Mouse (Mus musculus) liver, embryonic 14.5 days (tissue): ENCODE measurements around the gene Pawr. TPM values are rescaled to one million over a fixed set of nuclear protein-coding genes. Genes with fewer than 3 reads are reported as not detected.

Experiments used
- ATAC-seq: fragments of 200-750 bp; cut with Nextera tagmentation; 2 replicates; pipeline ENCODE4 v1.8.0; 2017; ENCODE audit warnings: moderate number of reproducible peaks, mild to moderate bottlenecking, moderate library complexity; ENCODE audit not compliant: insufficient read depth
- DNase-seq, 3 experiments: peaks; one replicate each; pipeline ENCODE4 v3.0.0-alpha.2; 2012 to 2013; ENCODE audit warnings: low read depth in 3 of 3, low spot score in 3 of 3
- H3K27ac ChIP-seq: fragments of 300-500 bp; sonication (generic); 2 replicates; pipeline ENCODE4 v1.5.1; 2014; ENCODE audit warnings: moderate library complexity, mild to moderate bottlenecking, control low read depth, inconsistent platforms
- H3K27me3 ChIP-seq: fragments of 300-500 bp; sonication (generic); 2 replicates; pipeline ENCODE4 v1.6.1; 2014; ENCODE audit warnings: mild to moderate bottlenecking, low read length, moderate library complexity; ENCODE audit not compliant: control insufficient read depth, insufficient read depth
- H3K36me3 ChIP-seq: fragments of 300-500 bp; sonication (generic); replicated peaks from 2 replicates; pipeline ENCODE4 v1.6.1; 2014; ENCODE audit warnings: low read depth; ENCODE audit not compliant: control insufficient read depth, insufficient read depth
- H3K4me1 ChIP-seq, 2 experiments: fragments of 200-500 bp in 1 of 2; fragments of 300-500 bp in 1 of 2; sonication (generic) in 1 of 2; replicated peaks; 2 replicates each; pipeline ENCODE4 v1.6.1; 2012 to 2014; ENCODE audit warnings: antibody characterized with exemption in 1 of 2, inconsistent platforms in 1 of 2, low read length in 1 of 2; ENCODE audit not compliant: control insufficient read depth in 2 of 2, insufficient read depth in 2 of 2
- H3K4me2 ChIP-seq: fragments of 300-500 bp; sonication (generic); 2 replicates; pipeline ENCODE4 v1.6.1; 2014; ENCODE audit warnings: low read depth, mild to moderate bottlenecking, control low read depth, moderate library complexity
- H3K4me3 ChIP-seq, 2 experiments: fragments of 200-500 bp in 1 of 2; fragments of 300-500 bp in 1 of 2; sonication (generic) in 1 of 2; 2 replicates each; pipeline ENCODE4 v1.5.1; 2012 to 2014; ENCODE audit warnings: low read depth in 2 of 2, low read length in 2 of 2, mild to moderate bottlenecking in 2 of 2, control low read depth in 1 of 2, inconsistent platforms in 1 of 2, moderate library complexity in 1 of 2; ENCODE audit not compliant: insufficient read depth in 1 of 2
- H3K9ac ChIP-seq: fragments of 300-500 bp; sonication (generic); replicated peaks from 2 replicates; pipeline ENCODE4 v1.6.1; 2014; ENCODE audit warnings: mild to moderate bottlenecking, control low read depth, moderate library complexity
- H3K9me3 ChIP-seq: fragments of 300-500 bp; sonication (generic); 2 replicates; pipeline ENCODE4 v1.6.1; 2016; ENCODE audit warnings: low read length, mixed read lengths; ENCODE audit not compliant: control insufficient read depth
- CTCF ChIP-seq: IDR thresholded peaks from 2 replicates; pipeline ENCODE4 v1.5.1; 2016; ENCODE audit warnings: antibody characterized with exemption, low read depth, control low read depth
- EP300 ChIP-seq: IDR thresholded peaks from 2 replicates; pipeline ENCODE4 v1.6.1; 2016; ENCODE audit warnings: antibody characterized with exemption, low read depth
- WGBS: fragments of 180-500 bp; shearing (Covaris S2); extraction: QIAGEN DNeasy Blood & Tissue Kit; methylation state at CpG from one replicate; pipeline ENCODE4 v1.1.7; 2014; ENCODE audit not compliant: insufficient replicate concordance; 5-methylcytosine and 5-hydroxymethylcytosine counted together
- polyA plus RNA-seq, 2 experiments: library from polyadenylated mRNA; depleted of rRNA in 1 of 2; stranded (reverse) in 1 of 2; unstranded in 1 of 2; fragments of >200 nt; fragmentation: Nextera tagmentation in 1 of 2; extraction: Ambion mirVana in 1 of 2; gene quantifications; 2 replicates each; pipeline versions ENCODE4 v1.2.1 to v1.2.3; 2012 to 2014

Gene Pawr
- polyA plus RNA-seq, 2 experiments = 3.7 to 4.4 TPM

- Histone ChIP-seq H3K36me3 (no peaks in the 10 kb centered on the region), H3K4me3 (peak overlapping the region; percentile 42 to 69), H3K9ac (peak overlapping the region; percentile 40), H3K4me2 (peak overlapping the region; percentile 67), H3K4me1 (peaks cover 3 to 19% of the 10 kb centered on the region in 2 experiments; a peak in 3 of 4 replicates), H3K9me3 (no peaks in the 10 kb centered on the region), H3K27ac (no peak overlapping the region), H3K27me3 (no peaks in the 10 kb centered on the region)
- ATAC-seq (peak; percentile 58), DNase-seq (peak; percentile 34 to 45 (median 37))
- TF ChIP-seq CTCF = peak; percentile 66
- no peak for TF ChIP-seq EP300
- 10% methylated on average over 24 of the region's 24 CpGs for WGBS
Measured at GRCm38 (mm10) chr10:108446041-108446931, 114.4 kb downstream of the Pawr start.

- Histone ChIP-seq H3K4me1 (peaks cover 3 to 19% of the 10 kb centered on the region in 2 experiments; a peak in 3 of 4 replicates), H3K4me2 (peak overlapping the region; percentile 67), H3K36me3 (no peaks in the 10 kb centered on the region), H3K27me3 (no peaks in the 10 kb centered on the region), H3K9me3 (no peaks in the 10 kb centered on the region), H3K27ac (no peak overlapping the region), H3K4me3 (no peak overlapping the region), H3K9ac (no peak overlapping the region)
- WGBS = 22% methylated on average over 10 of the region's 10 CpGs
- TF ChIP-seq EP300 (no peak), CTCF (no peak)
- DNase-seq (no peak), ATAC-seq (peak; percentile 29; the same call in 1 of the 2 replicates)
Measured at GRCm38 (mm10) chr10:108447211-108447610, 115.3 kb downstream of the Pawr start.

DNA sequence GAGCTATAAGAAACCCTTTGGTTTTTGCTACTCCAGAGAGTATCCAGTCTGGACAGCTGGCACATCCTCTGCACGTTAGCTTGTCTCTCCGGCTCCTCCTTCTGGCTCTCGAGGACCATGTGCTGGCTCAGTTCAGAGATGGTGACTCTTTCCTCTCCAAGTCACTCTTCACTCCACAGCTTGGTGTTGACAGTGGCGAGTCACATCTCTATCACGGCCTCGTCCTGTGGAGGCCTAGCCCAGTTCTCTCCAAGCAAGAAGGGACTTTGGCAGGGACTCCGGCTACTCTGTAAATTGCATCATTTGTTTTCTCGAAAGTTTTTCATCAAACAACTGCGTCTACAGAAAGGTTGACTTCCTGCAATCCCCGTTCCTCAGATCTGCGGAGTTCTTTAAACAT is 116.5 kb downstream of the Pawr start:
- Histone ChIP-seq H3K4me2 (no peak overlapping the region), H3K4me1 (peaks cover 3 to 19% of the 10 kb centered on the region in 2 experiments; a peak in 3 of 4 replicates), H3K27me3 (no peaks in the 10 kb centered on the region), H3K27ac (no peak overlapping the region), H3K4me3 (no peak overlapping the region), H3K9me3 (no peaks in the 10 kb centered on the region), H3K9ac (no peak overlapping the region), H3K36me3 (no peaks in the 10 kb centered on the region)
- 75% methylated on average over 11 of the region's 11 CpGs for whole genome bisulfite sequencing
- TF ChIP-seq CTCF (no peak), EP300 (no peak)
- ATAC-seq (no peak), DNase-seq (no peak)

DNA sequence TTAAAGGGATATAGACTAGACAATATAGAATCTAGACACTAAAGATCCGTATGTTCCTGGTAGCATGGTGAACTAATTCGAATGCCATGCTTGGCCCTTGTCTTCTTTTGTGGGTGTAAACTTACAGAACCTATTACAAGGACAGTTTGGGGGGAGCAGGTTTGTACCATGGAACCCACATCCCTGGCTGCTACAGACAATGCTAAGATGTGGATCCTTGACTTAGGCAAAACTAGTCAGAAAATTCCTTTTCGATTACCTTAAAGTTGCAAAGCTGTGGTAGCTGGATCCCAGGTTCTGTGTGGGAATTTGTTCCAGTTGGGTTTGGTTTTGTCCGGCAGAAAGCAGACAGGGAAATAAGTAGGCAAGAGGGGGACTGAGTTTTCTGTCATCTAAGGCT is 118.5 kb downstream of the Pawr start:
- DNase-seq (no peak), ATAC-seq (no peak)
- H3K27me3 ChIP-seq = no peaks in the 10 kb centered on the region
- H3K4me3 ChIP-seq = no peak overlapping the region
- H3K27ac ChIP-seq = no peak overlapping the region
- peaks cover 3 to 23% of the 10 kb centered on the region in 2 experiments; a peak in 3 of 4 replicates for H3K4me1 ChIP-seq
- no peaks in the 10 kb centered on the region for H3K9me3 ChIP-seq
- no peaks in the 10 kb centered on the region for H3K36me3 ChIP-seq
- H3K4me2 ChIP-seq = no peak overlapping the region
- 63% methylated on average over 4 of the region's 4 CpGs for WGBS
- no peak for TF ChIP-seq CTCF
- no peak for TF ChIP-seq EP300
- H3K9ac ChIP-seq = no peak overlapping the region

GRCm38 (mm10) chr10:108451516-108451915 is 119.6 kb downstream of the Pawr start:
- H3K9ac ChIP-seq = no peak overlapping the region
- H3K4me2 ChIP-seq = no peak overlapping the region
- H3K27me3 ChIP-seq = no peaks in the 10 kb centered on the region
- no peaks in the 10 kb centered on the region for H3K9me3 ChIP-seq
- no peak overlapping the region for H3K4me3 ChIP-seq
- TF ChIP-seq EP300 = no peak
- TF ChIP-seq CTCF = no peak
- H3K4me1 ChIP-seq = peaks cover 3 to 13% of the 10 kb centered on the region in 2 experiments; a peak in 3 of 4 replicates
- no peak for DNase-seq
- WGBS = 73% methylated on average over 8 of the region's 8 CpGs
- no peak overlapping the region for H3K27ac ChIP-seq
- no peak for ATAC-seq
- no peaks in the 10 kb centered on the region for H3K36me3 ChIP-seq
